Mouse (Mus musculus): ENCODE measurements at regions not wholly inside any gene's neighbourhood (a gene's known extent, or its start where the extent isn't known, plus 50 kb on each side); places are given as distances from the start of the nearest gene placed in this dataset.

GRCm38 (mm10) chr2:128538736-128539135, 52.3 kb upstream of the Spdye4c start:
- Histone ChIP-seq H3K4me1 (replicated peaks; ENCODE audit: control insufficient read depth, insufficient read depth, low read length) (no peaks in the 10 kb centered on the region), H3K9me3 (ENCODE audit: control insufficient read depth, low read length) (no peaks in the 10 kb centered on the region), H3K36me3 (ENCODE audit: control insufficient read depth, insufficient read depth, low read length) (no peaks in the 10 kb centered on the region), H3K27me3 (ENCODE audit: control insufficient read depth, insufficient read depth, low read length) (no peaks in the 10 kb centered on the region), H3K4me3 (ENCODE audit: low read depth, low read length) (no peak overlapping the region), H3K9ac (ENCODE audit: low read depth, low read length) (no peak overlapping the region), H3K27ac (ENCODE audit: low read depth, low read length) (no peak overlapping the region), H3K4me2 (replicated peaks; ENCODE audit: low read depth, low read length) (no peak overlapping the region)
- DNase-seq (ENCODE audit: low spot score) (no peak), ATAC-seq (ENCODE audit: low FRiP score) (no peak)
- WGBS: 89% methylated on average over 8 of the region's 8 CpGs

All from hindbrain, embryonic 11.5 days (tissue).